Comparison of ENCODE assay signal across 13 mouse cellular contexts in the genomic region with DNA sequence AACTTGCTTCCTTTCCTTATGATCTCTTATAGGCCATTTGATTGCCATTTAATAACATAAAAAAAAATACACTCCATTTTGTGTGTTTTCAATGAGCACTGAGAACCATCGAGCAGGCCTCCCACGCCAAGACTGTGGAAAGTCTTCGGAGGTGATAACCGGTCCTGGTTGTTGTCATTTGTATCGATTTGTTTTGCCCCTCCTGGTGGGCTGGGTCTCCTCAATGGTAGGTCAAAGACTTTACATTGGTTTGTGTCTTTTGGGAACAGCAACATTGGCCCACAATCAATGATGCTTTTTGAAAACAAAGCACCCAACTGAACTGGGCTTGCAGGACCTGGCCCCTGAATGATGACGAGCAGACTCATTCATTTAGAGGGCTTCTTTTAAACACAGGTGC. TPM values are rescaled to one million over a fixed set of nuclear protein-coding genes. Genes with fewer than 3 reads are reported as not detected.
"Had no signal": no experiment of that assay in that cellular context is flagged by ENCODE, and none has a peak within 500 bp of the region (broad histone marks: within the 10 kb centered on the region; RNA-seq: fewer than 3 reads in every experiment).

No protein-coding gene starts in this region.

- H3K4me1 ChIP-seq: limb, embryonic 12.5 days; midbrain, embryonic 15.5 days; neural tube, embryonic 12.5 days had no signal

- DNase-seq: kidney, adult 9 months; kidney, postnatal 36 days; layer of hippocampus, postnatal 36 days; lung, adult 2 months; right cerebral cortex, postnatal 4 days had no signal

- H3K27me3 ChIP-seq: megakaryocyte, embryonic 14.5 days; neural tube, embryonic 12.5 days had no signal

- H3K4me3 ChIP-seq: limb, embryonic 12.5 days; midbrain, embryonic 15.5 days; neural tube, embryonic 12.5 days had no signal

- H3K27ac ChIP-seq: kidney, postnatal 0 days; limb, embryonic 12.5 days; liver, embryonic 14.5 days; midbrain, embryonic 15.5 days; neural tube, embryonic 12.5 days had no signal

- ATAC-seq: intestine, postnatal 0 days; lung, postnatal 0 days; midbrain, embryonic 15.5 days had no signal

- H3K36me3 ChIP-seq: limb, embryonic 12.5 days; midbrain, embryonic 15.5 days; neural tube, embryonic 12.5 days had no signal

RNA-seq across cellular contexts. Expression of a gene that starts 36.4 kb away (rescaled TPM):
- total RNA-seq: layer of hippocampus, postnatal 36 days had no signal
- polyA plus RNA-seq: midbrain, embryonic 15.5 days had no signal
